Mouse (Mus musculus) intestine, embryonic 14.5 days (tissue): Measurements from ENCODE around the gene Gap43. TPM values are rescaled to one million over a fixed set of nuclear protein-coding genes. Genes with fewer than 3 reads are reported as not detected.

Source experiments
- ATAC-seq: fragments of 200-750 bp; cut with Nextera tagmentation; replicated peaks from 2 replicates; pipeline ENCODE4 v1.8.0; 2017; ENCODE audit warnings: low read depth, moderate number of reproducible peaks, moderate TSS enrichment, moderate library complexity; ENCODE audit not compliant: low FRiP score, low TSS enrichment
- DNase-seq: peaks from one replicate; pipeline ENCODE4 v3.0.0-alpha.2; 2018; ENCODE audit warnings: low spot score
- H3K27ac ChIP-seq: fragments of 300-500 bp; sonication (generic); 2 replicates; pipeline ENCODE4 v1.5.1; 2014; ENCODE audit warnings: low read depth, mild to moderate bottlenecking, control low read depth
- H3K27me3 ChIP-seq: fragments of 300-500 bp; sonication (generic); replicated peaks from 2 replicates; pipeline ENCODE4 v1.6.1; 2014; ENCODE audit warnings: low read length, control low read depth; ENCODE audit not compliant: control insufficient read depth, insufficient read depth
- H3K36me3 ChIP-seq: fragments of 300-500 bp; sonication (generic); 2 replicates; pipeline ENCODE4 v1.6.1; 2014; ENCODE audit warnings: low read length, control low read depth; ENCODE audit not compliant: control insufficient read depth, insufficient read depth
- H3K4me1 ChIP-seq: fragments of 300-500 bp; sonication (generic); replicated peaks from 2 replicates; pipeline ENCODE4 v1.6.1; 2014; ENCODE audit warnings: low read length, control low read depth, mixed read lengths; ENCODE audit not compliant: control insufficient read depth, insufficient read depth
- H3K4me2 ChIP-seq: fragments of 300-500 bp; sonication (generic); 2 replicates; pipeline ENCODE4 v1.6.1; 2014; ENCODE audit warnings: low read length
- H3K4me3 ChIP-seq: fragments of 300-500 bp; sonication (generic); 2 replicates; pipeline ENCODE4 v1.5.1; 2014; ENCODE audit warnings: low read depth, low read length, control low read depth, mixed read lengths
- H3K9ac ChIP-seq: fragments of 300-500 bp; sonication (generic); 2 replicates; pipeline ENCODE4 v1.6.1; 2014; ENCODE audit warnings: mild to moderate bottlenecking, low read length
- H3K9me3 ChIP-seq: fragments of 300-500 bp; sonication (generic); 2 replicates; pipeline ENCODE4 v1.6.1; 2016; ENCODE audit warnings: low read length, control low read depth; ENCODE audit not compliant: control insufficient read depth
- WGBS: fragments of 180-500 bp; shearing (Covaris S2); extraction: QIAGEN DNeasy Blood & Tissue Kit; methylation state at CpG from one replicate; pipeline ENCODE4 v1.1.7; 2014; 5-methylcytosine and 5-hydroxymethylcytosine counted together
- polyA plus RNA-seq: library from polyadenylated mRNA; unstranded; fragments of >200 nt; fragmentation: Nextera tagmentation; extraction: Ambion mirVana; gene quantifications from 2 replicates; pipeline ENCODE4 v1.2.1, GENCODE M21; 2014

Gene Gap43
- polyA plus RNA-seq, 1 experiment from 2014 or later, result 104 TPM

DNA sequence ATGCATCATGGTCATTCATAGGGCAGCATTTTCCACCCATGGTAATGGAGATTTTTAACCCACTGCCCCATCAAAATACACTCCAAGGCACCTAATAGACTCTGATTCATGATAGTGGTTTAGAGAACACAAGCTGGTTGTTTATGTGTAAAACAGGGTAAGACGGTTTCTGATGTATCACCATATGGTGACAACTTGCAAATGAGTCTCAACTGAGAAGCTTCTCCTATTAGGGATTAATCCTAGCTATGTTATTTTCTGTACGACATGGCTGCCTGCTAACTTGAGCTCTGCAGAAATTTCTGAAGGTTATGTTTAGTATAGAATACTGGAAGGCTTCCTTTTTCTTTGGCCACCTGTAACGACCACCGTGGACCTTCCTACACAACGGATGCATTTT lies 21.1 kb downstream of the Gap43 start:
- H3K36me3 ChIP-seq, result no peaks in the 10 kb centered on the region
- no peak overlapping the region for H3K27ac ChIP-seq
- no peaks in the 10 kb centered on the region for H3K27me3 ChIP-seq
- no peak overlapping the region for H3K4me2 ChIP-seq
- WGBS, result 80% methylated on average over 5 of the region's 5 CpGs
- no peak for DNase-seq
- H3K4me1 ChIP-seq, result no peaks in the 10 kb centered on the region
- H3K9me3 ChIP-seq, result no peaks in the 10 kb centered on the region
- no peak overlapping the region for H3K9ac ChIP-seq
- H3K4me3 ChIP-seq, result no peak overlapping the region
- no peak for ATAC-seq

- no peak for DNase-seq
- H3K27me3 ChIP-seq, result no peaks in the 10 kb centered on the region
- H3K9ac ChIP-seq, result no peak overlapping the region
- H3K9me3 ChIP-seq, result no peaks in the 10 kb centered on the region
- ATAC-seq, result no peak
- H3K4me3 ChIP-seq, result no peak overlapping the region
- H3K4me2 ChIP-seq, result no peak overlapping the region
- no peak overlapping the region for H3K27ac ChIP-seq
- H3K36me3 ChIP-seq, result no peaks in the 10 kb centered on the region
- no peaks in the 10 kb centered on the region for H3K4me1 ChIP-seq
- 92% methylated on average over 1 of the region's 1 CpGs for WGBS
Measured at GRCm38 (mm10) chr16:42312125-42312524, 28.3 kb downstream of the Gap43 start.

DNA sequence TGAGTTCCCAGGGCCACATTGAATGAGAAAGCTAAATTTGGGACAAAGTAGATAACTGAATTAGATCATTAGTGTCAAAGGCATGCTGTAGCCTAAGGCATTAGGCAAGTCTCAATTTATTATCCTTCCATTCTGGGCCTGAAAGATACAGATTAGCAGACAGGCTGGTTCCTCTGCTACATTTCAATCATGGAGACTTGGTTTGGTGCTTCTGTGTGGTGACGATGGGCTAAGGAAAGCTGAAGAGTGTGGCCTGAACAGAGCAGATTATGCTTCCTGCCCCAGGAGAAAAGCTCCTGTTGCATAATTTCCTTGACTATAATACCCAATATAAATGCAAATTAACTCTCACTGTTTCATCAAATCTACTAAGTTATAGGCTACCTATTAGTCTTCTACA lies 31.7 kb downstream of the Gap43 start:
- no peak overlapping the region for H3K9ac ChIP-seq
- DNase-seq, result no peak
- ATAC-seq, result no peak
- no peak overlapping the region for H3K4me3 ChIP-seq
- no peak overlapping the region for H3K27ac ChIP-seq
- H3K4me2 ChIP-seq, result no peak overlapping the region
- no peaks in the 10 kb centered on the region for H3K9me3 ChIP-seq
- H3K36me3 ChIP-seq, result no peaks in the 10 kb centered on the region
- H3K4me1 ChIP-seq, result peaks cover 4% of the 10 kb centered on the region; the same call in 1 of the 2 replicates
- H3K27me3 ChIP-seq, result no peaks in the 10 kb centered on the region
- 83% methylated on average over 1 of the region's 1 CpGs for WGBS

GRCm38 (mm10) chr16:42305934-42306701 lies 34.3 kb downstream of the Gap43 start:
- Histone ChIP-seq H3K27me3 (no peaks in the 10 kb centered on the region), H3K9ac (peak overlapping the region; percentile 38; the same call in 1 of the 2 replicates), H3K4me2 (peak overlapping the region; percentile 52), H3K4me3 (peak overlapping the region; percentile 31), H3K27ac (peak overlapping the region; percentile 62; the same call in 1 of the 2 replicates), H3K9me3 (no peaks in the 10 kb centered on the region), H3K36me3 (no peaks in the 10 kb centered on the region), H3K4me1 (peaks cover 6% of the 10 kb centered on the region; the same call in 1 of the 2 replicates)
- ATAC-seq (peak; percentile 87), DNase-seq (peak; percentile 82)
- WGBS, result 3% methylated on average over 14 of the region's 14 CpGs

DNA sequence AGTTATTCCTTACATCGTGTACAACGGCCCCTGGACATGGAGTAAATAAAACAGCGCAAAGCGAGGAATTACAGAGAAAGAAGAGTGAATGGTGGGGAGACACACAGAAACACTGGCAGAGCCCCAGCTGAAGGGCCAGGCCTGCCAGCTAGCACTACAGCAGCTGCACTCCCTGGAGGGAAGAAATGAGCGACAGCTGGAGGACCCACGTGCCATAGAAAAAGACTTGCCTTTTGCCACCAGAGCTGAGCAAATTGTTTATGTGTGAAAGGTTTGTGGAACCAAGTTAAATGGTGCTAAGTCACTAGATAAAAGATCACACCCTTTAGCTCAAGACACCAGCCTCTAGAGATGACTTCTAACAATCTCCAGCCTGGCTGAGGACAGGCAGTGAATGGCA lies 37.0 kb downstream of the Gap43 start:
- Histone ChIP-seq H3K9me3 (no peaks in the 10 kb centered on the region), H3K4me1 (peaks cover 6% of the 10 kb centered on the region; the same call in 1 of the 2 replicates), H3K27ac (no peak overlapping the region), H3K9ac (no peak overlapping the region), H3K36me3 (no peaks in the 10 kb centered on the region), H3K4me3 (no peak overlapping the region), H3K4me2 (no peak overlapping the region), H3K27me3 (no peaks in the 10 kb centered on the region)
- DNase-seq (no peak), ATAC-seq (no peak)
- WGBS, result 50% methylated on average over 6 of the region's 6 CpGs

GRCm38 (mm10) chr16:42294481-42294880 lies 46.0 kb downstream of the Gap43 start:
- Histone ChIP-seq H3K4me3 (no peak overlapping the region), H3K4me2 (no peak overlapping the region), H3K36me3 (no peaks in the 10 kb centered on the region), H3K27ac (no peak overlapping the region), H3K27me3 (no peaks in the 10 kb centered on the region), H3K9me3 (no peaks in the 10 kb centered on the region), H3K9ac (no peak overlapping the region), H3K4me1 (no peaks in the 10 kb centered on the region)
- no peak for DNase-seq
- WGBS, result 78% methylated on average over 5 of the region's 5 CpGs
- ATAC-seq, result no peak

DNA sequence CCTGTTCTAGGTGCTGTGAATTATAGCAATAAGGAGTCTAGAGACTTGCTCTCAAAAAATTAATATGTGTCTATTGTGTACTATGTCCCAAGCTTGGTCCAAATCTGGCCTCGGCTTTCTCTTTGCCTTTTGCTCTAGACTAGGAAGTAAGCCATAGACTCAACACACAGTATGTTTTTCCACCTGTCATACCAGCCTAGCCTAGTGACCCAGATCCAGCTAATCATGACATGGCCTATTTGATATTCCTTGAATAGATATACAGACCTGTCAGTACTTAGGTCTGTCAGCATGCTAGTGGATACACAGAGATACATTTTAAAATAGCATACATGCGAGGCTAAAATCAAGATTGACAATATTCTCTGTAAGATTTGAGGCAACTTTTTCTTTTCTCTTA lies 46.4 kb downstream of the Gap43 start:
- H3K27ac ChIP-seq, result no peak overlapping the region
- no peak overlapping the region for H3K4me2 ChIP-seq
- H3K9ac ChIP-seq, result no peak overlapping the region
- no peak overlapping the region for H3K4me3 ChIP-seq
- H3K4me1 ChIP-seq, result no peaks in the 10 kb centered on the region
- no peaks in the 10 kb centered on the region for H3K36me3 ChIP-seq
- no peaks in the 10 kb centered on the region for H3K27me3 ChIP-seq
- WGBS, result 90% methylated on average over 2 of the region's 2 CpGs
- H3K9me3 ChIP-seq, result no peaks in the 10 kb centered on the region
- DNase-seq (no peak), ATAC-seq (no peak)

GRCm38 (mm10) chr16:42291572-42291971 lies 48.9 kb downstream of the Gap43 start:
- Histone ChIP-seq H3K4me3 (no peak overlapping the region), H3K9ac (no peak overlapping the region), H3K9me3 (no peaks in the 10 kb centered on the region), H3K27me3 (no peaks in the 10 kb centered on the region), H3K27ac (no peak overlapping the region), H3K4me2 (no peak overlapping the region), H3K4me1 (no peaks in the 10 kb centered on the region), H3K36me3 (no peaks in the 10 kb centered on the region)
- no peak for DNase-seq
- 68% methylated on average over 8 of the region's 8 CpGs for WGBS
- no peak for ATAC-seq

GRCm38 (mm10) chr16:42284005-42284404 lies 56.4 kb downstream of the Gap43 start:
- Histone ChIP-seq H3K9ac (no peak overlapping the region), H3K36me3 (no peaks in the 10 kb centered on the region), H3K4me3 (no peak overlapping the region), H3K27ac (no peak overlapping the region), H3K4me2 (no peak overlapping the region), H3K27me3 (no peaks in the 10 kb centered on the region), H3K4me1 (no peaks in the 10 kb centered on the region), H3K9me3 (no peaks in the 10 kb centered on the region)
- WGBS, result 53% methylated on average over 3 of the region's 3 CpGs
- no peak for ATAC-seq
- DNase-seq, result no peak
